Mouse (Mus musculus) CH12.LX (cell line): ENCODE results near the gene Gm20388. TPM values are rescaled to one million over a fixed set of nuclear protein-coding genes. Genes with fewer than 3 reads are reported as not detected.

ENCODE experiments used
- DNase-seq: peaks from one replicate; pipeline ENCODE4 v3.0.0-alpha.2; 2013; ENCODE audit errors: extremely low read depth
- H3K27ac ChIP-seq: 2 replicates; pipeline ENCODE4 v1.5.1; 2012; ENCODE audit warnings: low read depth, mild to moderate bottlenecking, control low read depth, moderate library complexity; ENCODE audit not compliant: insufficient read depth
- H3K27me3 ChIP-seq: replicated peaks from 2 replicates; pipeline ENCODE3; 2012; ENCODE audit warnings: inconsistent platforms
- H3K36me3 ChIP-seq, 2 experiments: replicated peaks in 1 of 2; 2 replicates each; pipeline versions ENCODE3 to v1.6.1; 2012; ENCODE audit warnings: inconsistent platforms in 1 of 2, low read length in 1 of 2, mild to moderate bottlenecking in 1 of 2, mixed read lengths in 1 of 2, moderate library complexity in 1 of 2; ENCODE audit not compliant: control insufficient read depth in 1 of 2, insufficient read depth in 1 of 2
- H3K4me1 ChIP-seq, 2 experiments: 2 replicates each; pipeline ENCODE4 v1.6.1; 2012; ENCODE audit warnings: inconsistent platforms in 1 of 2, moderate library complexity in 1 of 2; ENCODE audit not compliant: insufficient read depth in 2 of 2, control insufficient read depth in 1 of 2
- H3K4me2 ChIP-seq: 2 replicates; pipeline ENCODE4 v1.6.1; 2012; ENCODE audit warnings: low read depth, mild to moderate bottlenecking, control low read depth; ENCODE audit not compliant: poor library complexity, insufficient read depth, severe bottlenecking
- H3K4me3 ChIP-seq, 3 experiments: fragments of 150-350 bp in 1 of 3; sonication (generic) in 1 of 3; replicated peaks in 1 of 3; 2 replicates each; pipeline versions ENCODE3 to v1.5.1; 2011 to 2012; ENCODE audit warnings: low read depth in 2 of 3, low read length in 2 of 3, mild to moderate bottlenecking in 2 of 3, moderate library complexity in 2 of 3, control low read depth in 1 of 3, improper control_type of control experiment in 1 of 3, inconsistent platforms in 1 of 3, mixed read lengths in 1 of 3; ENCODE audit not compliant: poor library complexity in 1 of 3
- H3K79me2 ChIP-seq: replicated peaks from 2 replicates; pipeline ENCODE4 v1.6.1; 2012; ENCODE audit warnings: mild to moderate bottlenecking, moderate library complexity; ENCODE audit not compliant: control insufficient read depth, poor library complexity, insufficient read depth, severe bottlenecking; ENCODE audit errors: extremely low read depth
- H3K9ac ChIP-seq: 2 replicates; pipeline ENCODE4 v1.6.1; 2012; ENCODE audit warnings: low read depth, mild to moderate bottlenecking, control low read depth, moderate library complexity; ENCODE audit not compliant: insufficient read depth
- H3K9me3 ChIP-seq: replicated peaks from 2 replicates; pipeline ENCODE3; 2012; ENCODE audit warnings: low read length, inconsistent platforms, mixed read lengths
- ETS1 ChIP-seq: conservative IDR thresholded peaks from 2 replicates; pipeline ENCODE4 v1.6.1; 2012; ENCODE audit warnings: low read depth, mild to moderate bottlenecking, inconsistent platforms, low read length, improper control_type of control experiment, moderate library complexity
- HCFC1 ChIP-seq: IDR thresholded peaks from 2 replicates; pipeline ENCODE4 v1.6.1; 2012; ENCODE audit warnings: low read depth, mild to moderate bottlenecking, inconsistent platforms, low read length, improper control_type of control experiment
- IRF4 ChIP-seq: IDR thresholded peaks from 2 replicates; pipeline ENCODE4 v1.6.1; 2014; ENCODE audit warnings: low read depth, mild to moderate bottlenecking, inconsistent platforms, low read length, improper control_type of control experiment
- JUN ChIP-seq: IDR thresholded peaks from 2 replicates; pipeline ENCODE4 v1.6.1; 2011; ENCODE audit warnings: low read depth, mild to moderate bottlenecking, low read length, improper control_type of control experiment, moderate library complexity; ENCODE audit not compliant: insufficient read depth
- JUND ChIP-seq: conservative IDR thresholded peaks from 2 replicates; pipeline ENCODE4 v1.6.1; 2011; ENCODE audit warnings: low read depth, low read length, improper control_type of control experiment
- MAFK ChIP-seq: IDR thresholded peaks from 2 replicates; pipeline ENCODE4 v1.6.1; 2011; ENCODE audit warnings: low read length, improper control_type of control experiment; ENCODE audit not compliant: insufficient replicate concordance
- MAZ ChIP-seq: IDR thresholded peaks from 2 replicates; pipeline ENCODE4 v1.6.1; 2012; ENCODE audit warnings: low read depth, mild to moderate bottlenecking, inconsistent platforms, low read length, improper control_type of control experiment, moderate library complexity
- MEF2A ChIP-seq: IDR thresholded peaks from 2 replicates; pipeline ENCODE4 v1.6.1; 2014; ENCODE audit warnings: low read depth, mild to moderate bottlenecking, inconsistent platforms, low read length, improper control_type of control experiment, borderline replicate concordance
- MYC ChIP-seq: IDR thresholded peaks from 2 replicates; pipeline ENCODE4 v1.6.1; 2011; ENCODE audit warnings: low read depth, mild to moderate bottlenecking, improper control_type of control experiment, low read length
- NELFE ChIP-seq: IDR thresholded peaks from 2 replicates; pipeline ENCODE4 v1.6.1; 2011; ENCODE audit warnings: low read depth, low read length, improper control_type of control experiment
- PAX5 ChIP-seq: IDR thresholded peaks from 2 replicates; pipeline ENCODE4 v1.6.1; 2012; ENCODE audit warnings: low read length, inconsistent platforms, mixed read lengths
- SIN3A ChIP-seq: IDR thresholded peaks from 2 replicates; pipeline ENCODE4 v1.6.1; 2012; ENCODE audit warnings: low read length, improper control_type of control experiment, inconsistent platforms
- SMC3 ChIP-seq: IDR thresholded peaks from 2 replicates; pipeline ENCODE4 v1.6.1; 2011; ENCODE audit warnings: low read depth, low read length, improper control_type of control experiment
- TBP ChIP-seq: conservative IDR thresholded peaks from 2 replicates; pipeline ENCODE4 v1.6.1; 2011; ENCODE audit warnings: low read depth, low read length, improper control_type of control experiment
- TCF12 ChIP-seq: IDR thresholded peaks from 2 replicates; pipeline ENCODE4 v1.6.1; 2014; ENCODE audit warnings: low read depth, mild to moderate bottlenecking, inconsistent platforms, low read length, improper control_type of control experiment
- UBTF ChIP-seq: IDR thresholded peaks from 2 replicates; pipeline ENCODE4 v1.6.1; 2012; ENCODE audit warnings: low read depth, mild to moderate bottlenecking, inconsistent platforms, low read length, improper control_type of control experiment, moderate library complexity
- ZKSCAN1 ChIP-seq: IDR thresholded peaks from 2 replicates; pipeline ENCODE4 v1.6.1; 2012; ENCODE audit warnings: low read depth, inconsistent platforms, low read length, improper control_type of control experiment, borderline replicate concordance
- ZMIZ1 ChIP-seq: IDR thresholded peaks from 2 replicates; pipeline ENCODE4 v1.6.1; 2012; ENCODE audit warnings: low read depth, mild to moderate bottlenecking, inconsistent platforms, low read length, improper control_type of control experiment
- ZNF384 ChIP-seq: IDR thresholded peaks from 2 replicates; pipeline ENCODE4 v1.6.1; 2012; ENCODE audit warnings: low read depth, low read length, improper control_type of control experiment, inconsistent platforms
- dilution Hi-C: fragments of 300-500 bp; cut with MboI; formaldehyde crosslinking; loops from 2 replicates; pipeline ENCODE4 v1.14.3; 2020; ENCODE audit warnings: low sequenced_read_pairs; ENCODE audit not compliant: extremely low pct_unique_long_range_greater_than_20kb, extremely low pct_ligation_motif_present
- in situ Hi-C: fragments of 300-500 bp; cut with MboI; formaldehyde crosslinking; loops from 3 replicates; pipeline ENCODE4 v1.14.3; 2019; ENCODE audit warnings: low sequenced_read_pairs, low pct_ligation_motif_present, low pct_unique_long_range_greater_than_20kb, mixed read lengths
- polyA plus RNA-seq: library from polyadenylated mRNA; unstranded; fragments of >175 nt; gene quantifications from 2 replicates; pipeline ENCODE4 v1.2.1, GENCODE M21; 2012; ENCODE audit warnings: low read depth; ENCODE audit not compliant: insufficient read length
- total RNA-seq, 2 experiments: library from RNA; depleted of rRNA; stranded (reverse); fragments of 300-350 nt in 1 of 2; fragments of >200 nt in 1 of 2; gene quantifications; 2 replicates each; pipeline ENCODE4 v1.2.3; 2012 to 2014

The Gm20388 gene
- total and polyA plus RNA-seq, 3 experiments = 14.8 to 26.3 (median 22.2) TPM

DNA sequence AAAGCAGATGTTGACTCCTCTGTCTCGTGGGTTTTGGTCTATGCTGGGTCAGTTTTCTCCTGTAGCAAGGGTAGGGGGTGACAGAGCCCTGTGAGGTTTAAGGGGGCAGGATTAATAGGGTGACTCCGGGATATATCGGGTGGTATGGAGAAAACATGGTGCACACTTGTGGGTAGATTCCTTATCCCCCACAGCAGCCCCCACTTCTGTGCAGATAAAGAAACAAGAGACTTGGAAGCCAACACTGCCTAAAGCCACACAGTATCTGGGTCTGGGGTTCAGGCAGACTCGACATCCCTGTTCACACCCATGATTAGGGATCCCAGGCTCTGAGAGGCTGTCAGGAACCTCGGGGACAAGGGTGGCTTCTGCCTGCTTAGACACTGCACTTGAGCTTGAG lies 509.6 kb downstream of the Gm20388 start:
- H3K27ac ChIP-seq = no peak overlapping the region
- dilution Hi-C loops = no loop called here
- in situ Hi-C loops = no loop called here
- H3K4me1 ChIP-seq = peaks cover 0 to 15% of the 10 kb centered on the region in 2 experiments; a peak in 2 of 4 replicates
- no peak for DNase-seq
- H3K36me3 ChIP-seq = no peaks in the 10 kb centered on the region
- no peak overlapping the region for H3K4me3 ChIP-seq
- peaks cover 22% of the 10 kb centered on the region for H3K27me3 ChIP-seq
- TF ChIP-seq MEF2A (no peak), ZKSCAN1 (no peak), MYC (no peak), ZNF384 (no peak), UBTF (no peak), ETS1 (no peak), SMC3 (no peak)
- H3K9me3 ChIP-seq = no peaks in the 10 kb centered on the region
- H3K4me2 ChIP-seq = no peak overlapping the region
- no peaks in the 10 kb centered on the region for H3K79me2 ChIP-seq
- no peak overlapping the region for H3K9ac ChIP-seq

DNA sequence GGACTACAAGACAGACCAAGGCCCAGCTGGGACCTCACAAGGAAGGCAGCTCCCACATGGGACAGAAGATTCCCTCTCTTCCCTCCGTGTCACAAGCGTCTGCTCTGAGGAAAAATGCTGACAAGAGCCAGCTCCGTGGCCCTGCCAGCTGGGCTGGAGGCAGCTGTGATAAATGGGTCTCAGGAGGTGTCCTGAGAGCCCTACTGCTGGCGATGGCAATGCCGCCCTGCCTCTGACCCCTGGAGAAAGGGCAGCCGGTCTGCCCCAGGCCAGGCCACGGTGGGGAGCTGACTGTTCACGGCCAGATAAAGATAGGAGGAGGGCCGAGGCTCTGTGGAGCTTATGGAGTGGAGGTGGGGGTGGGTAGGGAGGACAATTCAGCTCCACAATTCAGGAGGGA lies 511.0 kb downstream of the Gm20388 start:
- Histone ChIP-seq H3K36me3 (no peaks in the 10 kb centered on the region), H3K27me3 (peaks cover 19% of the 10 kb centered on the region), H3K9me3 (no peaks in the 10 kb centered on the region), H3K27ac (no peak overlapping the region), H3K4me2 (no peak overlapping the region), H3K4me1 (peaks cover 0 to 15% of the 10 kb centered on the region in 2 experiments; a peak in 2 of 4 replicates), H3K9ac (no peak overlapping the region), H3K79me2 (no peaks in the 10 kb centered on the region), H3K4me3 (no peak overlapping the region)
- dilution Hi-C loops (no loop called here), in situ Hi-C loops (no loop called here)
- TF ChIP-seq HCFC1 (no peak), ZMIZ1 (no peak), ETS1 (no peak), JUN (no peak), MYC (no peak), MAZ (no peak), ZNF384 (no peak), MAFK (no peak), TCF12 (no peak), TBP (no peak), MEF2A (no peak), NELFE (no peak), SMC3 (no peak), SIN3A (no peak), IRF4 (no peak), PAX5 (no peak), JUND (no peak)
- no peak for DNase-seq
